Mouse (Mus musculus) stomach, postnatal 0 days (tissue): ENCODE results near the gene Lta.

Experiments used
- CTCF ChIP-seq: IDR thresholded peaks from 2 replicates; pipeline ENCODE4 v1.5.1; 2016; ENCODE audit warnings: antibody characterized with exemption, low read depth, mild to moderate bottlenecking, moderate library complexity
- EP300 ChIP-seq: optimal IDR thresholded peaks from 2 replicates; pipeline ENCODE3; 2016; ENCODE audit warnings: antibody characterized with exemption

- peak; percentile 100 for TF ChIP-seq CTCF
- TF ChIP-seq EP300 = no peak
Observed at GRCm38 (mm10) chr17:35236390-35236746, 31.2 kb upstream of the Lta start.
